Mouse (Mus musculus): Measurements from ENCODE around the gene Prl. TPM values are rescaled to one million over a fixed set of nuclear protein-coding genes. Genes with fewer than 3 reads are reported as not detected.
"Not testable (repeated sequence)": the region's sequence is repeated elsewhere in the genome, so short reads cannot be mapped to it uniquely, and the experiment has no call there.

Gene Prl
- polyA plus RNA-seq, 1 experiment from 2014 or later, result not detected

DNA sequence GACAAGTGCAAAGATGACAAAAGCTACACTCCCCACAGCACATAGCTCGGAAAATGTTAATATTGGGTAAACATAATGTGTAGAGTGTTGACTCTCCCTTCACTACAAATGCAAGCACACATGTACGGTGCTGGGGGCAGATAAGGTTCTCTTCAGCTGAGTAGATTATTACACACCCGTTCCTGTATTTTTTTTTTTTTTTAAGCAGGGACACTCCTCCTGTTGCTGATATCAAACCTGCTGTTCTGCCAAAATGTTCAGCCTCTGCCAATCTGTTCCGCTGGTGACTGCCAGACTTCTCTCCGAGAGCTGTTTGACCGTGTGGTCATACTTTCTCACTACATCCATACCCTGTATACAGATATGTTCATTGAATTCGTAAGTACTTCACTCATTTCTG lies 1.8 kb downstream of the Prl start:
- Histone ChIP-seq H3K4me2 (no peak overlapping the region), H3K36me3 (ENCODE audit: control insufficient read depth, insufficient read depth, low read length) (no peaks in the 10 kb centered on the region), H3K27me3 (replicated peaks; ENCODE audit: control insufficient read depth, insufficient read depth, low read length) (no peaks in the 10 kb centered on the region), H3K4me1 (replicated peaks; ENCODE audit: control insufficient read depth, insufficient read depth, low read length) (no peaks in the 10 kb centered on the region), H3K27ac (ENCODE audit: low read depth, low read length) (no peak overlapping the region), H3K9me3 (ENCODE audit: control insufficient read depth, low read length) (no peaks in the 10 kb centered on the region), H3K4me3 (ENCODE audit: low read depth, low read length) (no peak overlapping the region), H3K9ac (ENCODE audit: low read depth, low read length) (no peak overlapping the region)
- DNase-seq (ENCODE audit: low spot score) (no peak), ATAC-seq (replicated peaks; ENCODE audit: low FRiP score) (no peak)
- WGBS, result 72% methylated on average over 7 of the region's 7 CpGs

DNA sequence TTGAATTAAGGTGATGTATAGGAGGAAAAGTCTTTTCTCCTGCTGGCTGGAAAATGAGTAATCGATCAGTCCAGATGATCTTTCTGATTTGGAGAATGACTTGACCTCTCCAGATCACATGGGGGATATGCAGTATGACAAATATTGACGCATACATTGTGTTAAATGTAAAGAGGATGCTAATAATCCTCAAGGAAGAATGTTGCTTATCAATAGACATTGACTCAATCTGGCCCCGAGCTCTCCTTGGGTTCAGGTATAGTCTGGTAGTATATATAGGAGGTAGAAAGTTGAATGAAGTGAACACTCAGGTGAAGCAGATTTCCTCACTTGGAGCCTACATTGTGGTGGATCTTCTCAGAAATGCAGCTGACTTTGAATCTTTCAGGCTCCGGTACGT lies 36.5 kb downstream of the Prl start, which contains the start of gene Prl3d1:
TSS of gene Prl3d1 (plus strand) at position 301 of the 400 bp plus-strand sequence.
- H3K4me1 ChIP-seq (replicated peaks; ENCODE audit: control insufficient read depth, insufficient read depth, low read length); ATAC-seq (replicated peaks; ENCODE audit: low FRiP score); H3K9me3 ChIP-seq (ENCODE audit: control insufficient read depth, low read length); H3K27ac ChIP-seq (ENCODE audit: low read depth, low read length); H3K27me3 ChIP-seq (replicated peaks; ENCODE audit: control insufficient read depth, insufficient read depth, low read length); H3K36me3 ChIP-seq (ENCODE audit: control insufficient read depth, insufficient read depth, low read length); H3K4me3 ChIP-seq (ENCODE audit: low read depth, low read length); H3K9ac ChIP-seq (ENCODE audit: low read depth, low read length); DNase-seq (ENCODE audit: low spot score); H3K4me2 ChIP-seq: not testable (repeated sequence)
- WGBS, result 85% methylated on average over 5 of the region's 5 CpGs

Other genes starting within 250 kb of the Prl start
- gene Prl3d1, start 36.6 kb downstream of the Prl start, polyA plus RNA-seq (2014; fragmentation: Nextera tagmentation; extraction: Ambion mirVana), result not detected in 2 replicates
- gene Prl3d2, start 64.1 kb downstream of the Prl start, polyA plus RNA-seq (2014; fragmentation: Nextera tagmentation; extraction: Ambion mirVana), result not detected in 2 replicates
- gene Prl3d3, start 99.2 kb downstream of the Prl start, polyA plus RNA-seq (2014; fragmentation: Nextera tagmentation; extraction: Ambion mirVana), result not detected in 2 replicates
- gene Prl3c1, start 139.1 kb downstream of the Prl start, polyA plus RNA-seq (2014; fragmentation: Nextera tagmentation; extraction: Ambion mirVana), result not detected in 2 replicates
- gene Prl3b1, start 184.3 kb downstream of the Prl start, polyA plus RNA-seq (2014; fragmentation: Nextera tagmentation; extraction: Ambion mirVana), result not detected in 2 replicates
- gene Prl3a1, start 201.9 kb downstream of the Prl start, polyA plus RNA-seq (2014; fragmentation: Nextera tagmentation; extraction: Ambion mirVana), result not detected in 2 replicates